Comparison of ENCODE assay signal across 19 mouse cellular contexts in the genomic region with DNA sequence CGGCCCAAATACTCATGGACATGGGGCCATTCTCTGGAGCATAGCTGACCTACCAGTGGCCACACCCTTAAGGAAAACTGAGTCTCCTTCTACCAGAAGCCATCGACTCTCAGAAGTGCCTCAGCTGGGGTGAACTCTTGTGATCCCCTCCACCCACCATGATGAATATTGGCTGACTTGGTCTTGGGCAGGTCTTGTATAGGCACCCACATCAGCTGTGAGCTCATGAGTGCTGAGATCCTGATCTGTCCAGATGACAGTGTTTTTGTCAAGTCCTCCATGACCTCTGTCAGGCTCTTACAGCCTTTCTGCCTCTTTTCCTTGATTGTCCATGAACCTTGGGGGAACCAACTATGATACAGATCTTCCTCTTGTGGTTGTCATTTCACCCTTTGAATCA.
"Had no signal": no experiment of that assay in that cellular context is flagged by ENCODE, and none has a peak within 500 bp of the region (broad histone marks: within the 10 kb centered on the region; RNA-seq: fewer than 3 reads in every experiment).

No protein-coding gene starts in this region.

- H3K27me3 ChIP-seq: hindbrain, embryonic 12.5 days; limb, embryonic 12.5 days; liver, embryonic 13.5 days; liver, embryonic 15.5 days had no signal

- H3K9me3 ChIP-seq: heart, embryonic 10.5 days; hindbrain, embryonic 10.5 days; hindbrain, embryonic 12.5 days; limb, embryonic 10.5 days; limb, embryonic 12.5 days; liver, embryonic 13.5 days; liver, embryonic 15.5 days had no signal

- H3K9ac ChIP-seq: hindbrain, embryonic 12.5 days; hindbrain, embryonic 14.5 days; limb, embryonic 12.5 days; liver, embryonic 13.5 days; liver, embryonic 15.5 days had no signal

- H3K4me2 ChIP-seq: hindbrain, embryonic 12.5 days; hindbrain, embryonic 14.5 days; limb, embryonic 12.5 days; liver, embryonic 11.5 days; liver, embryonic 13.5 days; liver, embryonic 15.5 days had no signal

- H3K27ac ChIP-seq: gastrocnemius, adult 2 months; heart, embryonic 10.5 days; hindbrain, embryonic 10.5 days; hindbrain, embryonic 12.5 days; hindbrain, embryonic 14.5 days; layer of hippocampus, adult 2 months; left cerebral cortex, adult 2 months; limb, embryonic 10.5 days; limb, embryonic 12.5 days; liver, embryonic 13.5 days; liver, embryonic 15.5 days had no signal

- H3K4me3 ChIP-seq: gastrocnemius, adult 2 months; heart, embryonic 10.5 days; hindbrain, embryonic 10.5 days; hindbrain, embryonic 12.5 days; layer of hippocampus, adult 2 months; left cerebral cortex, adult 2 months; limb, embryonic 10.5 days; limb, embryonic 12.5 days; liver, embryonic 13.5 days; liver, embryonic 15.5 days had no signal

- H3K36me3 ChIP-seq: heart, embryonic 10.5 days; hindbrain, embryonic 10.5 days; hindbrain, embryonic 12.5 days; limb, embryonic 10.5 days; limb, embryonic 12.5 days; liver, embryonic 13.5 days; liver, embryonic 15.5 days had no signal

- DNase-seq: gastrocnemius, adult 2 months; gastrocnemius, postnatal 10 days; gastrocnemius, postnatal 25 days; heart, postnatal 4 days; kidney, postnatal 10 days; liver; liver, embryonic 13.5 days had no signal

- ATAC-seq: hindbrain, embryonic 16.5 days; inflammation-experienced regulatory T-cells, adult 6 months had no signal

- H3K4me1 ChIP-seq: hindbrain, embryonic 12.5 days; liver, embryonic 13.5 days; liver, embryonic 15.5 days had no signal
